Mouse (Mus musculus): ENCODE measurements around the gene Ltbp4. TPM values are rescaled to one million over a fixed set of nuclear protein-coding genes. Genes with fewer than 3 reads are reported as not detected.
A peak's percentile ranks its signal among the peaks of the same experiment; 100 is the strongest.

The Ltbp4 gene
- total and polyA plus RNA-seq, 3 experiments: 2.9 to 14.2 TPM; not detected in 1

- no peaks in the 10 kb centered on the region for H3K27me3 ChIP-seq (ENCODE audit: control insufficient read depth in 1 of 2, insufficient read depth in 2 of 2, low read length in 2 of 2)
- H3K4me3 ChIP-seq (ENCODE audit: control insufficient read depth in 1 of 2, insufficient read depth in 1 of 2, low read depth in 2 of 2, low read length in 2 of 2): peak overlapping the region; percentile 57 to 84
- H3K9ac ChIP-seq (ENCODE audit: control insufficient read depth, low read depth, low read length, poor library complexity, severe bottlenecking): peak overlapping the region; percentile 75
- no peaks in the 10 kb centered on the region for H3K9me3 ChIP-seq (replicated peaks; ENCODE audit: insufficient read depth, low read length)
- H3K79me2 ChIP-seq (ENCODE audit: control insufficient read depth, insufficient read depth, low read length, poor library complexity): no peaks in the 10 kb centered on the region; the same call in 1 of the 2 replicates
- TF ChIP-seq MAFK (IDR thresholded peaks at IDR 0.05; ENCODE audit: borderline replicate concordance, low read depth, low read length) (no peak), RAD21 (IDR thresholded peaks at IDR 0.05; ENCODE audit: low read depth, low read length) (no peak), ELF1 (IDR thresholded peaks at IDR 0.05; ENCODE audit: low read depth, low read length) (no peak), MYC (IDR thresholded peaks at IDR 0.05; ENCODE audit: low read depth, low read length) (no peak), POLR2A (IDR thresholded peaks at IDR 0.05; ENCODE audit: control insufficient read depth in 1 of 2, insufficient read depth in 1 of 2, low read depth in 1 of 2, low read length in 2 of 2, poor library complexity in 1 of 2) (no peak), USF1 (IDR thresholded peaks at IDR 0.05; ENCODE audit: low read depth, low read length) (no peak), E2F4 (IDR thresholded peaks at IDR 0.05; ENCODE audit: borderline replicate concordance, low read depth, low read length) (no peak), MAX (IDR thresholded peaks at IDR 0.05; ENCODE audit: low read length) (no peak), SMC3 (IDR thresholded peaks at IDR 0.05; ENCODE audit: low read depth, low read length) (no peak), SIN3A (IDR thresholded peaks at IDR 0.05; ENCODE audit: low read length) (no peak; the same call in 1 of the 2 replicates), MAZ (IDR thresholded peaks at IDR 0.05; ENCODE audit: low read depth, low read length) (no peak), MYB (IDR thresholded peaks at IDR 0.05; ENCODE audit: low read depth, low read length) (no peak), BHLHE40 (IDR thresholded peaks at IDR 0.05; ENCODE audit: borderline replicate concordance, low read depth, low read length) (no peak)
- H3K36me3 ChIP-seq (ENCODE audit: control insufficient read depth in 1 of 2, insufficient read depth in 2 of 2, low read length in 2 of 2): peaks cover 0 to 30% of the 10 kb centered on the region in 2 experiments; a peak in 2 of 4 replicates
- H3K4me1 ChIP-seq (ENCODE audit: control insufficient read depth in 1 of 2, insufficient read depth in 2 of 2, low read length in 2 of 2): peaks cover 13 to 42% of the 10 kb centered on the region in 2 experiments
- no peak for DNase-seq (ENCODE audit: low read depth, low spot score)
- no peak overlapping the region for H3K27ac ChIP-seq (ENCODE audit: control insufficient read depth, low read depth, low read length)
Measured at GRCm38 (mm10) chr7:27259271-27259721, 78.2 kb downstream of the Ltbp4 start.

- H3K9me3 ChIP-seq (replicated peaks; ENCODE audit: insufficient read depth, low read length): no peaks in the 10 kb centered on the region
- H3K27ac ChIP-seq (ENCODE audit: control insufficient read depth, low read depth, low read length): peak within 1 kb of the TSS; percentile 88
- H3K27me3 ChIP-seq (ENCODE audit: control insufficient read depth in 1 of 2, insufficient read depth in 2 of 2, low read length in 2 of 2): no peaks in the 10 kb centered on the region
- H3K9ac ChIP-seq (ENCODE audit: control insufficient read depth, low read depth, low read length, poor library complexity, severe bottlenecking): peak within 1 kb of the TSS; percentile 79
- H3K36me3 ChIP-seq (ENCODE audit: control insufficient read depth in 1 of 2, insufficient read depth in 2 of 2, low read length in 2 of 2): peaks cover 0 to 32% of the 10 kb centered on the region in 2 experiments; a peak in 2 of 4 replicates
- H3K79me2 ChIP-seq (ENCODE audit: control insufficient read depth, insufficient read depth, low read length, poor library complexity): no peaks in the 10 kb centered on the region; the same call in 1 of the 2 replicates
- peaks cover 13 to 43% of the 10 kb centered on the region in 2 experiments for H3K4me1 ChIP-seq (ENCODE audit: control insufficient read depth in 1 of 2, insufficient read depth in 2 of 2, low read length in 2 of 2)
- peak within 1 kb of the TSS; percentile 78 to 92 for H3K4me3 ChIP-seq (ENCODE audit: control insufficient read depth in 1 of 2, insufficient read depth in 1 of 2, low read depth in 2 of 2, low read length in 2 of 2)
- peak; percentile 94 for DNase-seq (ENCODE audit: low read depth, low spot score)
- peak; percentile 32; the same call in 1 of the 2 replicates for TF ChIP-seq ELF1 (IDR thresholded peaks at IDR 0.05; ENCODE audit: low read depth, low read length)
- peak; percentile 43; the same call in 1 of the 2 replicates for TF ChIP-seq SIN3A (IDR thresholded peaks at IDR 0.05; ENCODE audit: low read length)
- no peak for TF ChIP-seq RAD21 (IDR thresholded peaks at IDR 0.05; ENCODE audit: low read depth, low read length)
- TF ChIP-seq TCF12 (IDR thresholded peaks at IDR 0.05; ENCODE audit: low read depth, low read length): no peak
- 0 out of 2 replicates have a peak, but pooled peaks have one; percentile 23 for TF ChIP-seq NELFE (IDR thresholded peaks at IDR 0.05; ENCODE audit: low read depth, low read length)
- TF ChIP-seq MXI1 (IDR thresholded peaks at IDR 0.05; ENCODE audit: low read depth, low read length): peak; percentile 50; the same call in 1 of the 2 replicates
- TF ChIP-seq CTCF (IDR thresholded peaks at IDR 0.05 in 2 of 3, conservative IDR thresholded peaks at IDR 0.05 in 1 of 3; ENCODE audit: control insufficient read depth in 1 of 3, insufficient read depth in 1 of 3, low read depth in 2 of 3, low read length in 3 of 3, poor library complexity in 1 of 3, severe bottlenecking in 1 of 3): no peak
- TF ChIP-seq SMC3 (IDR thresholded peaks at IDR 0.05; ENCODE audit: low read depth, low read length): no peak
- TF ChIP-seq MAX (IDR thresholded peaks at IDR 0.05; ENCODE audit: low read length): no peak
- no peak for TF ChIP-seq POLR2AphosphoS2 (IDR thresholded peaks at IDR 0.05; ENCODE audit: low read length)
- no peak for TF ChIP-seq MYB (IDR thresholded peaks at IDR 0.05; ENCODE audit: low read depth, low read length)
- peak; percentile 29; the same call in 1 of the 2 replicates for TF ChIP-seq MAFK (IDR thresholded peaks at IDR 0.05; ENCODE audit: borderline replicate concordance, low read depth, low read length)
- no peak for TF ChIP-seq MEF2A (IDR thresholded peaks at IDR 0.05; ENCODE audit: extremely low read depth, insufficient replicate concordance, low read depth, low read length, poor library complexity, severe bottlenecking)
- no peak for TF ChIP-seq KAT2A (conservative IDR thresholded peaks at IDR 0.05; ENCODE audit: low read depth, low read length)
- TF ChIP-seq POLR2A (IDR thresholded peaks at IDR 0.05; ENCODE audit: control insufficient read depth in 1 of 2, insufficient read depth in 1 of 2, low read depth in 1 of 2, low read length in 2 of 2, poor library complexity in 1 of 2): peak in 1 of 2 experiments; percentile 43; a peak in 1 of 4 replicates
- TF ChIP-seq ETS1 (IDR thresholded peaks at IDR 0.05; ENCODE audit: low read depth, low read length): no peak
- no peak for TF ChIP-seq MYC (IDR thresholded peaks at IDR 0.05; ENCODE audit: low read depth, low read length)
- no peak for TF ChIP-seq CHD1 (IDR thresholded peaks at IDR 0.05; ENCODE audit: low read depth, low read length)
- no peak for TF ChIP-seq CHD2 (IDR thresholded peaks at IDR 0.05; ENCODE audit: low read length)
- TF ChIP-seq EP300 (IDR thresholded peaks at IDR 0.05; ENCODE audit: low read depth in 1 of 2, low read length in 2 of 2): peak in 1 of 2 experiments; percentile 43; a peak in 1 of 4 replicates
- no peak for TF ChIP-seq USF2 (IDR thresholded peaks at IDR 0.05; ENCODE audit: borderline replicate concordance in 1 of 2, insufficient read depth in 1 of 2, low read depth in 1 of 2, low read length in 2 of 2)
- TF ChIP-seq JUND (IDR thresholded peaks at IDR 0.05; ENCODE audit: low read depth, low read length): no peak
- TF ChIP-seq ZC3H11A (IDR thresholded peaks at IDR 0.05; ENCODE audit: low read depth, low read length): no peak; the same call in 1 of the 2 replicates
Measured at GRCm38 (mm10) chr7:27258205-27258899, 79.1 kb downstream of the Ltbp4 start, which contains the start of gene Numbl. Gene Numbl (plus strand): TSS chr7:27258433.
